Mouse (Mus musculus): ENCODE measurements around the gene Gm5114. TPM values are rescaled to one million over a fixed set of nuclear protein-coding genes. Genes with fewer than 3 reads are reported as not detected.
"Not testable (repeated sequence)": the region's sequence is repeated elsewhere in the genome, so short reads cannot be mapped to it uniquely, and the experiment has no call there.

Gene Gm5114
- polyA plus RNA-seq (2012; rRNA removed): not detected in 2 replicates

- DNase-seq (ENCODE audit: extremely low spot score in 1 of 2, low spot score in 1 of 2): not testable (repeated sequence)
These were observed at the start of gene Gm5114 for GRCm38 (mm10) chr7:39413060-39413459. Gene Gm5114 (minus strand): TSS chr7:39413160.

GRCm38 (mm10) chr7:39455806-39456205 lies 42.8 kb upstream of the Gm5114 start:
- no peak for DNase-seq (ENCODE audit: extremely low spot score in 1 of 2, low spot score in 1 of 2)

- peak; percentile 94 to 96 for DNase-seq (ENCODE audit: extremely low spot score in 1 of 2, low spot score in 1 of 2)
These were observed 36.5 kb upstream of the Gm5114 start for GRCm38 (mm10) chr7:39449260-39450021.

GRCm38 (mm10) chr7:39448626-39449242 lies 35.8 kb upstream of the Gm5114 start:
- no peak for DNase-seq (ENCODE audit: extremely low spot score in 1 of 2, low spot score in 1 of 2)

GRCm38 (mm10) chr7:39441237-39441636 lies 28.3 kb upstream of the Gm5114 start:
- no peak for DNase-seq (ENCODE audit: extremely low spot score in 1 of 2, low spot score in 1 of 2)

GRCm38 (mm10) chr7:39440362-39440761 lies 27.4 kb upstream of the Gm5114 start:
- no peak for DNase-seq (ENCODE audit: extremely low spot score in 1 of 2, low spot score in 1 of 2)

Other genes starting within 250 kb of the Gm5114 start
- gene Zfp619, start 104.6 kb upstream of the Gm5114 start, polyA plus RNA-seq (2012; rRNA removed): 2.2 and 2.5 TPM in 2 replicates